Mouse (Mus musculus): ENCODE results near the gene Cope.

Cope gene

GRCm38 (mm10) chr8:70313399-70313798, 11.1 kb downstream of the Cope start:
- no peak for DNase-seq

- DNase-seq, result peak; percentile 79 to 85
These were observed 13.5 kb downstream of the Cope start, which contains the start of gene Cers1 for GRCm38 (mm10) chr8:70315624-70316510. Gene Cers1 (plus strand): TSS chr8:70315775.

- DNase-seq, result peak; percentile 68 to 80
These were observed 14.5 kb downstream of the Cope start for GRCm38 (mm10) chr8:70316511-70317504.

GRCm38 (mm10) chr8:70317872-70318271, 15.6 kb downstream of the Cope start:
- DNase-seq, result no peak

- DNase-seq, result no peak
These were observed 21.4 kb downstream of the Cope start for GRCm38 (mm10) chr8:70323716-70324115.

- no peak for DNase-seq
These were observed 25.2 kb downstream of the Cope start for GRCm38 (mm10) chr8:70327512-70327911.

GRCm38 (mm10) chr8:70329124-70329834, 27.0 kb downstream of the Cope start, which contains the start of gene Gdf1:
Gene Gdf1 (plus strand): TSS chr8:70329817.
- peak; percentile 31 to 47 for DNase-seq

GRCm38 (mm10) chr8:70329835-70330740, 27.8 kb downstream of the Cope start:
- DNase-seq, result peak in 1 of 2 experiments; percentile 23

GRCm38 (mm10) chr8:70330741-70331364, 28.5 kb downstream of the Cope start:
- DNase-seq, result peak; percentile 81 to 89

GRCm38 (mm10) chr8:70331526-70331925, 29.2 kb downstream of the Cope start:
- peak in 1 of 2 experiments; percentile 25 for DNase-seq

- DNase-seq, result peak; percentile 84 to 89
These were observed 30.0 kb downstream of the Cope start for GRCm38 (mm10) chr8:70332070-70332877.

GRCm38 (mm10) chr8:70332878-70333202, 30.5 kb downstream of the Cope start:
- no peak for DNase-seq

- DNase-seq, result no peak
These were observed 36.6 kb downstream of the Cope start for GRCm38 (mm10) chr8:70338931-70339330.

GRCm38 (mm10) chr8:70340659-70341058, 38.3 kb downstream of the Cope start:
- DNase-seq, result no peak

GRCm38 (mm10) chr8:70342007-70342406, 39.7 kb downstream of the Cope start:
- no peak for DNase-seq

- no peak for DNase-seq
These were observed 40.8 kb downstream of the Cope start for GRCm38 (mm10) chr8:70343076-70343475.

- peak; percentile 66 to 74 for DNase-seq
These were observed 41.4 kb downstream of the Cope start for GRCm38 (mm10) chr8:70343696-70344095.

GRCm38 (mm10) chr8:70344279-70344678, 42.0 kb downstream of the Cope start:
- DNase-seq, result no peak

GRCm38 (mm10) chr8:70347443-70347842, 45.1 kb downstream of the Cope start:
- no peak for DNase-seq

GRCm38 (mm10) chr8:70347860-70348420, 45.6 kb downstream of the Cope start:
- no peak for DNase-seq

All from kidney, postnatal 4 days (tissue).